Mouse (Mus musculus): ENCODE data around the gene Fbln1.

DNA sequence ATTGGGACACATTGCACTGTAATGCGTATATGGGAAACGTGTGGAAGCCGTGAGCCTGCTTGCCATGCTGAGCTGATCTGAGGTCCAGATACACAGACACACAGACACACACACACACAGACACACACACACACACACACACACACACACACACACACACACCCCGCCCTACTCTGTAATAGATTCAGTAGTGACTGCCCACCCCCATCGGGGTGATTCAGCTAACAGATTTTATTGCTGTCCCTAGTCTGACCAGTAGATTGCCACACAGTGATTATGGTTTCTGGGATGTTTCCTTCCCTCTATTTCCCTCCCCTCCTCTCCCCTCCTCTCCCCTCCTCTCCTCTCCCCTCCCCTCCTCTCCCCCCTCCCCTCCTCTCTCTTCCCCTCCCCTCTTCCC lies 42.6 kb downstream of the Fbln1 start:
- no peak for TF ChIP-seq POLR2A (IDR thresholded peaks at IDR 0.05; ENCODE audit: extremely low read depth, insufficient read depth, low read length)
- TF ChIP-seq CTCF (IDR thresholded peaks at IDR 0.05; ENCODE audit: low read depth, low read length) = no peak
